Mouse (Mus musculus) kidney, adult 2 months (tissue): Measurements from ENCODE around the gene Sorcs1.

Source experiments
- CTCF ChIP-seq: fragments of 200-500 bp; conservative IDR thresholded peaks from 2 replicates; pipeline ENCODE4 v1.5.1; 2011; ENCODE audit warnings: low read depth, mild to moderate bottlenecking, control low read depth, low read length, moderate library complexity, mixed read lengths; ENCODE audit not compliant: insufficient read depth, insufficient read length
- POLR2A ChIP-seq: fragments of 200-500 bp; IDR thresholded peaks from one replicate; pipeline ENCODE4 v1.6.1; 2011; ENCODE audit warnings: low read depth, low read length, control low read depth

DNA sequence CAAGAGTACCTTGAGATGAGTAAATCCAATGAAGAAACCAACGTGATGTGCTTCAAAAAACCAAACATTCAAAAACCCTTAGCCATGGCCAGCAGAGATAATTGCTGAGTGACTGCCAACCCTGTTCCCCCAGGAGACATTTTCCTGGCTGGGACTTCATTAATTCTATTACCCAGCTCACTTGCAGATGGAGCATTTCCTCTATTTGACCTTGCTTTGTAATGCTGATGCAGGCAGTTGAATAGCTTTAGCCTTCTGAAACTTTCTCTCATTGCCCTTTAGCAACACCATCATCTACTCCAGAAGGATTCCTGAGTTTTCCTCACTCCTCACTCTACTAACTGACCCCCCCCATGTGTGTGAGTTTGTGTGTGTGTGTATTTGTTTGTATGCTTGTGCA lies 34.6 kb downstream of the Sorcs1 start:
- no peak for TF ChIP-seq CTCF
- TF ChIP-seq POLR2A = no peak
